Mouse (Mus musculus) liver, embryonic 11.5 days (tissue): ENCODE data around the gene Cela2a. TPM values are rescaled to one million over a fixed set of nuclear protein-coding genes. Genes with fewer than 3 reads are reported as not detected.

Experiments
- ATAC-seq: fragments of 200-750 bp; cut with Nextera tagmentation; replicated peaks from 2 replicates; pipeline ENCODE4 v1.8.0; 2017; ENCODE audit warnings: moderate number of reproducible peaks, mild to moderate bottlenecking, moderate TSS enrichment, moderate library complexity; ENCODE audit not compliant: low FRiP score
- DNase-seq: peaks from one replicate; pipeline ENCODE4 v3.0.0-alpha.2; 2017; ENCODE audit warnings: low spot score
- H3K27ac ChIP-seq: fragments of 300-500 bp; sonication (generic); 2 replicates; pipeline ENCODE4 v1.5.1; 2014; ENCODE audit warnings: mild to moderate bottlenecking, low read depth, low read length, control low read depth
- H3K27me3 ChIP-seq: fragments of 300-500 bp; sonication (generic); replicated peaks from 2 replicates; pipeline ENCODE4 v1.6.1; 2014; ENCODE audit warnings: low read length, mixed read lengths; ENCODE audit not compliant: control insufficient read depth, insufficient read depth
- H3K36me3 ChIP-seq: fragments of 300-500 bp; sonication (generic); 2 replicates; pipeline ENCODE4 v1.6.1; 2014; ENCODE audit warnings: mild to moderate bottlenecking, low read length, moderate library complexity, mixed read lengths; ENCODE audit not compliant: control insufficient read depth, insufficient read depth
- H3K4me1 ChIP-seq: fragments of 300-500 bp; sonication (generic); replicated peaks from 2 replicates; pipeline ENCODE4 v1.6.1; 2014; ENCODE audit warnings: low read length, mixed read lengths; ENCODE audit not compliant: control insufficient read depth, insufficient read depth
- H3K4me2 ChIP-seq: fragments of 300-500 bp; sonication (generic); 2 replicates; pipeline ENCODE4 v1.6.1; 2014; ENCODE audit warnings: mild to moderate bottlenecking, control low read depth, moderate library complexity
- H3K4me3 ChIP-seq: fragments of 300-500 bp; sonication (generic); 2 replicates; pipeline ENCODE4 v1.5.1; 2014; ENCODE audit warnings: low read depth, low read length, control low read depth
- H3K9ac ChIP-seq: fragments of 300-500 bp; sonication (generic); 2 replicates; pipeline ENCODE4 v1.6.1; 2014; ENCODE audit warnings: low read depth, low read length, control low read depth
- H3K9me3 ChIP-seq: fragments of 300-500 bp; sonication (generic); 2 replicates; pipeline ENCODE4 v1.6.1; 2016; ENCODE audit warnings: low read length, inconsistent platforms, mixed read lengths; ENCODE audit not compliant: control insufficient read depth
- WGBS: fragments of 180-500 bp; shearing (Covaris S2); extraction: QIAGEN DNeasy Blood & Tissue Kit; methylation state at CpG from one replicate; pipeline ENCODE4 v1.1.7; 2014; 5-methylcytosine and 5-hydroxymethylcytosine counted together
- polyA plus RNA-seq: library from polyadenylated mRNA; unstranded; fragments of >200 nt; fragmentation: Nextera tagmentation; extraction: Ambion mirVana; gene quantifications from 2 replicates; pipeline ENCODE4 v1.2.1, GENCODE M21; 2014

Gene Cela2a
- polyA plus RNA-seq = not detected in 2 replicates

GRCm38 (mm10) chr4:141826060-141826459, at the start of gene Cela2a:
TSS of gene Cela2a (minus strand) at chr4:141826160.
- H3K4me1 ChIP-seq = no peaks in the 10 kb centered on the region
- DNase-seq (no peak), ATAC-seq (no peak)
- H3K9me3 ChIP-seq = no peaks in the 10 kb centered on the region
- 64% methylated on average over 5 of the region's 5 CpGs for WGBS
- H3K9ac ChIP-seq = no peak within 1 kb of the TSS
- no peak within 1 kb of the TSS for H3K27ac ChIP-seq
- H3K4me2 ChIP-seq = no peak within 1 kb of the TSS
- no peak within 1 kb of the TSS for H3K4me3 ChIP-seq
- no peaks in the 10 kb centered on the region for H3K36me3 ChIP-seq
- H3K27me3 ChIP-seq = no peaks in the 10 kb centered on the region

GRCm38 (mm10) chr4:141875481-141876108, 49.6 kb upstream of the Cela2a start:
- H3K9ac ChIP-seq = peak overlapping the region; percentile 92
- peak overlapping the region; percentile 88 for H3K4me3 ChIP-seq
- peaks cover 2% of the 10 kb centered on the region; the same call in 1 of the 2 replicates for H3K27me3 ChIP-seq
- DNase-seq (no peak), ATAC-seq (no peak)
- H3K9me3 ChIP-seq = no peaks in the 10 kb centered on the region
- peak overlapping the region; percentile 43; the same call in 1 of the 2 replicates for H3K27ac ChIP-seq
- H3K4me2 ChIP-seq = peak overlapping the region; percentile 97
- no peaks in the 10 kb centered on the region for H3K36me3 ChIP-seq
- WGBS = 5% methylated on average over 8 of the region's 8 CpGs
- H3K4me1 ChIP-seq = peaks cover 35% of the 10 kb centered on the region

- Histone ChIP-seq H3K4me1 (peaks cover 35% of the 10 kb centered on the region), H3K4me3 (peak within 1 kb of the TSS; percentile 88), H3K27ac (peak within 1 kb of the TSS; percentile 83), H3K4me2 (peak within 1 kb of the TSS; percentile 97), H3K9ac (peak within 1 kb of the TSS; percentile 92), H3K36me3 (no peaks in the 10 kb centered on the region), H3K27me3 (peaks cover 2% of the 10 kb centered on the region; the same call in 1 of the 2 replicates), H3K9me3 (no peaks in the 10 kb centered on the region)
- DNase-seq = peak; percentile 82
- under 1% methylated on average over 66 of the region's 73 CpGs for WGBS
- ATAC-seq = peak; percentile 90
These were observed 48.9 kb upstream of the Cela2a start, which contains the start of gene Efhd2 for GRCm38 (mm10) chr4:141874601-141875460. TSS of gene Efhd2 (minus strand) at chr4:141874920.

GRCm38 (mm10) chr4:141874111-141874600, 48.2 kb upstream of the Cela2a start:
- Histone ChIP-seq H3K4me1 (peaks cover 35% of the 10 kb centered on the region), H3K9me3 (no peaks in the 10 kb centered on the region), H3K36me3 (no peaks in the 10 kb centered on the region), H3K4me3 (peak overlapping the region; percentile 88), H3K27me3 (peaks cover 2% of the 10 kb centered on the region; the same call in 1 of the 2 replicates), H3K4me2 (peak overlapping the region; percentile 97), H3K27ac (peak overlapping the region; percentile 83; the same call in 1 of the 2 replicates), H3K9ac (peak overlapping the region; percentile 92)
- under 1% methylated on average over 19 of the region's 19 CpGs for WGBS
- ATAC-seq = no peak; the same call in 1 of the 2 replicates
- DNase-seq = no peak

- Histone ChIP-seq H3K27ac (no peak overlapping the region), H3K4me2 (peak overlapping the region; percentile 97), H3K36me3 (no peaks in the 10 kb centered on the region), H3K9me3 (no peaks in the 10 kb centered on the region), H3K4me3 (peak overlapping the region; percentile 88), H3K4me1 (peaks cover 35% of the 10 kb centered on the region), H3K9ac (peak overlapping the region; percentile 92; the same call in 1 of the 2 replicates), H3K27me3 (peaks cover 2% of the 10 kb centered on the region; the same call in 1 of the 2 replicates)
- WGBS = 79% methylated on average over 9 of the region's 9 CpGs
- DNase-seq = no peak
- ATAC-seq = no peak
These were observed 47.0 kb upstream of the Cela2a start for GRCm38 (mm10) chr4:141872977-141873376.

- WGBS = 76% methylated on average over 9 of the region's 9 CpGs
- H3K4me3 ChIP-seq = no peak overlapping the region; the same call in 1 of the 2 replicates
- 0 out of 2 replicates have a peak, but pooled peaks cover 2% of the 10 kb centered on the region for H3K27me3 ChIP-seq
- ATAC-seq (no peak), DNase-seq (no peak)
- no peak overlapping the region for H3K9ac ChIP-seq
- no peak overlapping the region; the same call in 1 of the 2 replicates for H3K27ac ChIP-seq
- H3K9me3 ChIP-seq = no peaks in the 10 kb centered on the region
- peaks cover 38% of the 10 kb centered on the region for H3K4me1 ChIP-seq
- peak overlapping the region; percentile 97 for H3K4me2 ChIP-seq
- H3K36me3 ChIP-seq = no peaks in the 10 kb centered on the region
These were observed 45.9 kb upstream of the Cela2a start for GRCm38 (mm10) chr4:141871909-141872308.

- 91% methylated on average over 3 of the region's 3 CpGs for WGBS
These were observed 45.4 kb upstream of the Cela2a start for GRCm38 (mm10) chr4:141871333-141871725.

GRCm38 (mm10) chr4:141870666-141871332, 44.8 kb upstream of the Cela2a start:
- no peak overlapping the region for H3K4me2 ChIP-seq
- no peaks in the 10 kb centered on the region for H3K36me3 ChIP-seq
- no peak overlapping the region for H3K27ac ChIP-seq
- 75% methylated on average over 11 of the region's 11 CpGs for WGBS
- no peak overlapping the region for H3K4me3 ChIP-seq
- DNase-seq (no peak), ATAC-seq (no peak)
- H3K9me3 ChIP-seq = no peaks in the 10 kb centered on the region
- H3K27me3 ChIP-seq = no peaks in the 10 kb centered on the region
- no peak overlapping the region for H3K9ac ChIP-seq
- H3K4me1 ChIP-seq = peaks cover 35% of the 10 kb centered on the region

More at GRCm38 (mm10) chr4:141871333-141871725, 45.4 kb upstream of the Cela2a start:
- ATAC-seq = no peak
- Histone ChIP-seq H3K27ac (no peak overlapping the region), H3K4me2 (peak overlapping the region; percentile 97; the same call in 1 of the 2 replicates), H3K4me3 (no peak overlapping the region), H3K27me3 (0 out of 2 replicates have a peak, but pooled peaks cover 2% of the 10 kb centered on the region), H3K9ac (no peak overlapping the region), H3K9me3 (no peaks in the 10 kb centered on the region), H3K36me3 (no peaks in the 10 kb centered on the region), H3K4me1 (peaks cover 40% of the 10 kb centered on the region)
- no peak for DNase-seq
